Mouse (Mus musculus) lung, postnatal 0 days (tissue): ENCODE measurements around the gene Cmtr1. TPM values are rescaled to one million over a fixed set of nuclear protein-coding genes. Genes with fewer than 3 reads are reported as not detected.

Experiments
- ATAC-seq: fragments of 200-750 bp; cut with Nextera tagmentation; 2 replicates; pipeline ENCODE4 v1.8.0; 2017; ENCODE audit warnings: moderate library complexity
- DNase-seq: peaks from one replicate; pipeline ENCODE4 v3.0.0-alpha.2; 2016; ENCODE audit warnings: low spot score
- H3K27ac ChIP-seq: fragments of 300-500 bp; sonication (generic); 2 replicates; pipeline ENCODE4 v1.5.1; 2014; ENCODE audit warnings: antibody characterized with exemption, mild to moderate bottlenecking, low read length, mixed read lengths
- H3K27me3 ChIP-seq: fragments of 300-500 bp; sonication (generic); replicated peaks from 2 replicates; pipeline ENCODE4 v1.6.1; 2014; ENCODE audit warnings: low read length, mixed read lengths; ENCODE audit not compliant: insufficient read depth
- H3K36me3 ChIP-seq: fragments of 300-500 bp; sonication (generic); 2 replicates; pipeline ENCODE4 v1.6.1; 2014; ENCODE audit warnings: low read length, mixed read lengths; ENCODE audit not compliant: insufficient read depth
- H3K4me1 ChIP-seq: fragments of 300-500 bp; sonication (generic); 2 replicates; pipeline ENCODE4 v1.6.1; 2014; ENCODE audit warnings: antibody characterized with exemption, low read depth, low read length, mixed read lengths; ENCODE audit not compliant: insufficient read depth
- H3K4me2 ChIP-seq: fragments of 300-500 bp; sonication (generic); replicated peaks from 2 replicates; pipeline ENCODE4 v1.6.1; 2014; ENCODE audit warnings: low read depth, mild to moderate bottlenecking, low read length, moderate library complexity, mixed read lengths
- H3K4me3 ChIP-seq: fragments of 300-500 bp; sonication (generic); 2 replicates; pipeline ENCODE4 v1.5.1; 2014; ENCODE audit warnings: low read depth, low read length
- H3K9ac ChIP-seq: fragments of 300-500 bp; sonication (generic); replicated peaks from 2 replicates; pipeline ENCODE4 v1.6.1; 2014; ENCODE audit warnings: low read depth, mild to moderate bottlenecking
- H3K9me3 ChIP-seq: fragments of 300-500 bp; sonication (generic); 2 replicates; pipeline ENCODE4 v1.6.1; 2016; ENCODE audit warnings: low read length, mixed read lengths
- CTCF ChIP-seq: IDR thresholded peaks from 2 replicates; pipeline ENCODE4 v1.5.1; 2016; ENCODE audit warnings: antibody characterized with exemption, mild to moderate bottlenecking
- EP300 ChIP-seq: IDR thresholded peaks from 2 replicates; pipeline ENCODE4 v1.6.1; 2016; ENCODE audit warnings: antibody characterized with exemption, mild to moderate bottlenecking, control low read depth
- WGBS: fragments of 180-500 bp; shearing (Covaris S2); extraction: QIAGEN DNeasy Blood & Tissue Kit; methylation state at CpG from one replicate; pipeline ENCODE4 v1.1.7; 2014; 5-methylcytosine and 5-hydroxymethylcytosine counted together
- polyA plus RNA-seq: library from polyadenylated mRNA; unstranded; fragments of >200 nt; fragmentation: Nextera tagmentation; extraction: Ambion mirVana; gene quantifications from 2 replicates; pipeline ENCODE4 v1.2.1, GENCODE M21; 2015

Gene Cmtr1
- polyA plus RNA-seq, 1 experiment from 2014 or later: 79.6 TPM

DNA sequence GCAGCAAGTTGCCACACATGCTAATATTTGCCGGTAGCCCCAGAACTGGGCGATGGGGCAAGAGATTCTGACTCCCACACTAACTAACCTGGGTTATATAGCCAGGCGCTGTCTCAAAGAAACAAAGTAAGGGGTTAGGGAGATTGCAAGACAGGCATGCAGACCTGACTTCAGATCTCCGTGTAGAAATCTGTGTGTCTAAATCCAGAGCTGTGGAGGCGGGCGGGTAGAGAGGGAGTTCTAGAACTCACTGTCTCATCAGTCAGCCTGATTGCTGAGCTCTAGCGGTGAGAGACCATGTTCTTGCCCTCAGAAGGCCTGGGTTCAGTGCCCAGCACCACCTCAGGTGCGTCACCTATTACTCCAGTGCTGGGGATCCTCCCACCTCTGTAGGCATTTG, 36.9 kb upstream of the Cmtr1 start:
- H3K9me3 ChIP-seq: no peaks in the 10 kb centered on the region
- no peaks in the 10 kb centered on the region for H3K4me1 ChIP-seq
- H3K4me2 ChIP-seq: no peak overlapping the region
- WGBS: 88% methylated on average over 8 of the region's 8 CpGs
- TF ChIP-seq CTCF: no peak
- no peak for TF ChIP-seq EP300
- no peaks in the 10 kb centered on the region for H3K27me3 ChIP-seq
- ATAC-seq: no peak
- H3K27ac ChIP-seq: no peak overlapping the region
- H3K36me3 ChIP-seq: peaks cover 17% of the 10 kb centered on the region
- no peak overlapping the region for H3K4me3 ChIP-seq
- DNase-seq: no peak
- H3K9ac ChIP-seq: no peak overlapping the region

DNA sequence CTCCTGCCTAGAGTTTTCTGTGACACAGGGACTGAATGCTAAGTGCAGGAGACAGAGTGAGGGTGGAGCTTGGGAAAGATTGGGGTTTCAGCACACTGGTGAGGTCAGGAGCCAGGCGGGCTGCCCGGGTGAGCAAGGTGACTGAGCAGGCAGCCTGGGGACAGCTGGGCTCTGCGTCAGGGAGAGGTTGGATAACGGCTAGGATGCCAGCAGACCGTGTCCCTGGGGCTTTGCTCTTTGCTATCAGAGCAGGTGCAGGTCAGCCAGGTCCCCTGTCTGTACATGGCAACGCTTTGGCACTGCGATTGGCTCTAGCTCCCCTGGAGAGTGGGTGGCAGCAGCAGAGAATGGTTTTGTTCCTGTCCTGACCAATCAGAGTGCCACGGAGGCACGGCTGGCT, 33.1 kb upstream of the Cmtr1 start:
- ATAC-seq (no peak), DNase-seq (no peak)
- WGBS: 90% methylated on average over 9 of the region's 9 CpGs
- Histone ChIP-seq H3K27me3 (no peaks in the 10 kb centered on the region), H3K4me2 (no peak overlapping the region), H3K9me3 (no peaks in the 10 kb centered on the region), H3K4me3 (no peak overlapping the region), H3K36me3 (peaks cover 17% of the 10 kb centered on the region), H3K9ac (no peak overlapping the region), H3K4me1 (no peaks in the 10 kb centered on the region), H3K27ac (no peak overlapping the region)
- TF ChIP-seq CTCF (no peak), EP300 (no peak)

DNA sequence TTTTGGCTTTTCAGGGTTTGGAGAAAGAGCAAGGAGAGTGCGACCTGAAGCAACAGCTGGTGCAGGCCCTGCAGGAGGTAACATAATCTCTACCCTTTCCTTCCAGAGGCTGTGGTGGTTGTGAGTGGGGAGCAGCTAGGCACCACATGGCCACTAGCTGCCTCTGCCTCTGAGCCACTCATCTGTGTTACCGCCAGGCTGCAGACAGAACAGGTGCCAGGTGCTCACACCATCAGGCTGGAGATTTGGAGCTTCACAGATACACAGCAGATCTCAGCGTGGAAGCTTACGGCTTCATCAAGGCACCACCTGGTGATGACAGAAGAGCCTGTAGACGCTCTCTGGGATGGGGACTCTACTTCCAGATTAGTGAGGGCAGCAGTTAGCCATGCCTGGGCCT, 31.4 kb upstream of the Cmtr1 start:
- peaks cover 25% of the 10 kb centered on the region for H3K36me3 ChIP-seq

DNA sequence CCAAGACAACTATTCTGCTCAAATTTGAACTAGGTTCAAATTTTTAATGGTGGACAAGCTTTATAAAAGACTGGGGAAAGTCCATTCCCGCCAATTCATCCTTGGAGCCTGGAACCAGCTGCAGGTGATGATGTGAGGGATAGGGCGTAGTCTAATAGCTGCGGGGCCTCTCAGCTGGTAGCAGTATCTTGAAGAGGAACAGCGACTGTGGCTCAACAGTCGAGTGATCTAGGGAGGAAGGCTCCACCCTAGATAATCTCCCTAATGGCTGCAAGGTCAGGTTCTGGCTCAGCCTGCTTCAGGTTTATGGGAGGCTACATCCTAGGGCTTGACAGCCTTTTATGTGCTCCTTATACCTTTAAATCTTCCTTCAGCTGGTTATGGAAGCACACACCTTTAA, 30.8 kb upstream of the Cmtr1 start:
- ATAC-seq: no peak
- Histone ChIP-seq H3K9me3 (no peaks in the 10 kb centered on the region), H3K4me3 (no peak overlapping the region), H3K4me2 (no peak overlapping the region), H3K27ac (no peak overlapping the region), H3K9ac (no peak overlapping the region), H3K27me3 (no peaks in the 10 kb centered on the region), H3K36me3 (peaks cover 31% of the 10 kb centered on the region), H3K4me1 (no peaks in the 10 kb centered on the region)
- no peak for DNase-seq
- WGBS: 85% methylated on average over 5 of the region's 5 CpGs
- TF ChIP-seq EP300 (no peak), CTCF (no peak)

More for the DNA sequence above, 31.4 kb upstream of the Cmtr1 start:
- Histone ChIP-seq H3K27ac (no peak overlapping the region), H3K9ac (no peak overlapping the region), H3K9me3 (no peaks in the 10 kb centered on the region), H3K4me3 (no peak overlapping the region), H3K4me1 (no peaks in the 10 kb centered on the region), H3K4me2 (no peak overlapping the region), H3K27me3 (no peaks in the 10 kb centered on the region)
- no peak for TF ChIP-seq CTCF
- TF ChIP-seq EP300: no peak
- ATAC-seq (no peak), DNase-seq (no peak)
- WGBS: 93% methylated on average over 5 of the region's 5 CpGs

DNA sequence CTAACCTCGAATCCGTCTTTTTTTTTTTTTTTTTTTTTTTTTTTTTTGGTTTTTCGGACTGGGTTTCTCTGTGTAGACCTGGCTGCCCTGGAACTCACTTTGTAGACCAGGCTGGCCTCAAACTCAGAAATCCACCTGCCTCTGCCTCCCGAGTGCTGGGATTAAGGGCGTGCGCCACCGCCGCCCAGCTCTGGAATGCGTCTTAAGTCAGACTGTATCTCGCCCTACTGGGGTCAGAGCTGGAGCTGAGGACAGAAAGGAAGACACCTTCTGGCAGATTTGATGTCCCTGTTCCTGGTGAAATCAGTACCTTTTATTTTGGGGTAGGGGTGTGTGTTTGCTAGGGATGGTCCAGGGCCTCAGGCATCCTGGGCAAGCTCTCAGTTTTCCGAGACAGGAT, 28.1 kb upstream of the Cmtr1 start:
- ATAC-seq (no peak), DNase-seq (no peak)
- no peak for TF ChIP-seq EP300
- TF ChIP-seq CTCF: no peak
- 97% methylated on average over 11 of the region's 11 CpGs for WGBS
- Histone ChIP-seq H3K4me2 (no peak overlapping the region), H3K4me1 (no peaks in the 10 kb centered on the region), H3K9me3 (no peaks in the 10 kb centered on the region), H3K27ac (no peak overlapping the region), H3K9ac (no peak overlapping the region), H3K4me3 (no peak overlapping the region), H3K27me3 (no peaks in the 10 kb centered on the region), H3K36me3 (peaks cover 39% of the 10 kb centered on the region)

DNA sequence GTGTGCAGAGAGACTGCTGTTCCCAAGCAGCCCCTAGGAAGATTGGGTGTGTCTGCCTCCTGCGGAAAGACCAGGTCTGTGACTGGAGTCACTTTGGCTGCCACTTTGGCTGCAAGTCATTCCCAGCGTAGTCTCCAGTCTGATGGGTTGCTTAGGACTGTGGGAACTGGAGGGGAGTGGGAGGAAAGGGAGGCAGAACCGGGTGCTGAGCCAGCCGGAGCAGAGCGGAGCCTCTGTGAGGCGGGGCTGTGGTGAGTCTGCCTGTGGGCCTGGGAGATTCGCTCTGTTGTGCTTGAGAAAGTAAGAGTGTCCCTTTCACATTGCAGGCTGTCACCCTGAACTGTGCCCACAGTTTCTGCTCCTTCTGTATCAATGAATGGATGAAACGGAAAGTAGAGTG, 24.9 kb upstream of the Cmtr1 start:
- ATAC-seq: no peak

DNA sequence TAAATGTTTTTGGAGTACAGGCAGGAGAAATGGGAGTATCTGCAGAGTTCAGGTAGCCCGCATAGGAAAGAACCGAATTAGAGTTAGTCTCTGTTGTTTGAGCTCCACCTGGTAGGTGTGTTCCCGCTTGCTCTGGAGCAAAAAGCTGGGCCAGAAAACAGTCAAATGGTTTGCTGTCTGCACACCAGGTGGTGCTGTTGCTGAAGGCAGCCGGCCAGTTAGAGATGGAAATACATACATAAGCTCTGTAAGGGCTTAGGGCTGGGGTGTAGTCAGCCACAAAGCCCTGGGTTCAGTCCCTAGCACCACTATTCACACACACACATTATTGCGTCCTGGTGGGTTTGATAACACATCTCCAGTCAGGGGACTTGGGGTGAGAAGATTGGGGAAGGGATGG, 24.3 kb upstream of the Cmtr1 start:
- no peak overlapping the region for H3K4me3 ChIP-seq
- H3K4me1 ChIP-seq: no peaks in the 10 kb centered on the region
- H3K27me3 ChIP-seq: no peaks in the 10 kb centered on the region
- H3K27ac ChIP-seq: no peak overlapping the region
- 67% methylated on average over 5 of the region's 5 CpGs for WGBS
- TF ChIP-seq EP300: no peak
- peak; percentile 69 for TF ChIP-seq CTCF
- DNase-seq: peak; percentile 62
- no peaks in the 10 kb centered on the region for H3K9me3 ChIP-seq
- no peak overlapping the region for H3K4me2 ChIP-seq
- ATAC-seq: no peak
- no peak overlapping the region for H3K9ac ChIP-seq
- H3K36me3 ChIP-seq: peaks cover 40% of the 10 kb centered on the region

More for the DNA sequence above, 24.9 kb upstream of the Cmtr1 start:
- no peak for DNase-seq
- Histone ChIP-seq H3K36me3 (peaks cover 36% of the 10 kb centered on the region), H3K9me3 (no peaks in the 10 kb centered on the region), H3K9ac (no peak overlapping the region), H3K4me2 (no peak overlapping the region), H3K27me3 (no peaks in the 10 kb centered on the region), H3K27ac (no peak overlapping the region), H3K4me3 (no peak overlapping the region), H3K4me1 (no peaks in the 10 kb centered on the region)
- 90% methylated on average over 8 of the region's 8 CpGs for WGBS
- TF ChIP-seq CTCF (no peak), EP300 (no peak)
